Mouse (Mus musculus): Measurements from ENCODE around the gene Cct8l1. TPM values are rescaled to one million over a fixed set of nuclear protein-coding genes. Genes with fewer than 3 reads are reported as not detected.

Cct8l1 gene
- polyA plus RNA-seq, 1 experiment from 2014 or later: not detected

DNA sequence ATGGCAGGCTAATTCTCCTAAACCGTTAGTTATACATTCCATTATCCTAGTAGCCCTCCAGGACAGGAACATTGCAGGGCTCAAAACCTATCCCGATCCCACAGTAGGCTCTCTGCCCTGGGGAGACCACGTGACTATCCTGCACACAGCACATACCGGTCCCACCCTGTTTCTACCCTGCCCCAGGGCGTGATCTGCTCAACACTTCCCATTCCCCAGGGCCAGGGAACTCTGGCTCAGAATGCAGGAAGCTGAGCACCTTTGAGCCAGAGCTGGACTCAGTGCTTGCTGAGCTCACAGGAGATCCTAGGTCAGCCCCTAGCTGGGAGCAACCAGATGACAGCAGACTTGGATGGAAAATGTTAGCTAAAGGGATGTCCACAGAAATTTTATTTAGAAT is 10.2 kb downstream of the Cct8l1 start:
- 43% methylated on average over 5 of the region's 5 CpGs for WGBS
- no peak overlapping the region for H3K27ac ChIP-seq (replicated peaks; ENCODE audit: low read depth, low read length)
- H3K36me3 ChIP-seq (ENCODE audit: control insufficient read depth, insufficient read depth, low read length): no peaks in the 10 kb centered on the region
- DNase-seq (ENCODE audit: low spot score) (no peak), ATAC-seq (ENCODE audit: insufficient number of reproducible peaks, low FRiP score, low TSS enrichment, low read depth) (no peak)
- peaks cover 3% of the 10 kb centered on the region; the same call in 1 of the 2 replicates for H3K4me1 ChIP-seq (ENCODE audit: control insufficient read depth, insufficient read depth, low read length)
- H3K9me3 ChIP-seq (ENCODE audit: control insufficient read depth, low read length): no peaks in the 10 kb centered on the region
- H3K27me3 ChIP-seq (ENCODE audit: control insufficient read depth, insufficient read depth, low read length): no peaks in the 10 kb centered on the region
- no peak overlapping the region for H3K4me3 ChIP-seq (ENCODE audit: low read depth, low read length)
- H3K4me2 ChIP-seq (ENCODE audit: low read depth, severe bottlenecking): no peak overlapping the region
- no peak overlapping the region for H3K9ac ChIP-seq (ENCODE audit: low read length)

DNA sequence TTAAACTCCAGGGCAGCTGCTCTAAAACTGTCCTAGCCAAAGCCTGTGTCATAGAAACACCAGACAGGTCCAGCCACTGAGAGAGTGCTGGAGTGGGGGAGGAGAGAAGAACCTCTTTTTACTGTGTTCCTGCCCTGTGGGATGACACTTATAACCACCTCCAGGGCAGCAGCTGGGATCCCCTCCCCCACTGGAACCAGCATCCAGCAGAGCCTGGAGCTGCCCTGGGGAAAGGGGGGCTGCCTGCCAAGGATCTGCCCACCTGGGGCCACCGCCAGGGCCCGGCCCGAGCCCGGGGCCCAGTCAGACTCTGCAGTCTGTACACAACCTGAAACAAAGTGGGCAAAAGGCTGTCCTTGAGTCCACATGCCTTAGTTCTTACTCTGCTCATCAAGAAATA is 11.1 kb downstream of the Cct8l1 start:
- H3K27me3 ChIP-seq (ENCODE audit: control insufficient read depth, insufficient read depth, low read length): no peaks in the 10 kb centered on the region

DNA sequence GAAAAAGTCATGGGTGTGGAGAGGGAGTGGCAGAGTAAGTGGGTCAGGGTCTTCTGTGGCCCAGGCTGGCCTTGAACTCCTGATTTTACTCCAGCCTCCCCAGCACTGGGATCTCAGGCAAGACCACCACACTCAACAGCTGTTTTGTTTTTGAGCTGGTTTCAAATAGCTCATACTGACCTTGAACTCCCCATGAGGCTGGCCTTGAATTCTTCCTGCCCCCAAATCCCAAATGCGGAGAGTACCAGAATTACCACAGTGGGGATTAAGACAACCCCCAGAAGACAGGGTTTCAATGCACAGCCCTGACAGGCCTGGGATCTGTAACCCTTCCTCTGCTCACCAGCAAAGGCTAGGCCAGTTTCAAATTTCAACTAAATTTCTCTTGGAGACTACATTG is 12.1 kb downstream of the Cct8l1 start:
- 67% methylated on average over 1 of the region's 1 CpGs for WGBS
- H3K9ac ChIP-seq (ENCODE audit: low read length): no peak overlapping the region
- ATAC-seq (ENCODE audit: insufficient number of reproducible peaks, low FRiP score, low TSS enrichment, low read depth) (no peak), DNase-seq (ENCODE audit: low spot score) (no peak)
- H3K4me2 ChIP-seq (ENCODE audit: low read depth, severe bottlenecking): no peak overlapping the region
- H3K4me1 ChIP-seq (ENCODE audit: control insufficient read depth, insufficient read depth, low read length): peaks cover 3% of the 10 kb centered on the region; the same call in 1 of the 2 replicates
- no peak overlapping the region for H3K27ac ChIP-seq (replicated peaks; ENCODE audit: low read depth, low read length)
- no peaks in the 10 kb centered on the region for H3K36me3 ChIP-seq (ENCODE audit: control insufficient read depth, insufficient read depth, low read length)
- no peak overlapping the region for H3K4me3 ChIP-seq (ENCODE audit: low read depth, low read length)
- no peaks in the 10 kb centered on the region for H3K9me3 ChIP-seq (ENCODE audit: control insufficient read depth, low read length)
- H3K27me3 ChIP-seq (ENCODE audit: control insufficient read depth, insufficient read depth, low read length): no peaks in the 10 kb centered on the region

More for the DNA sequence above, 11.1 kb downstream of the Cct8l1 start:
- Histone ChIP-seq H3K9ac (ENCODE audit: low read length) (no peak overlapping the region), H3K27ac (replicated peaks; ENCODE audit: low read depth, low read length) (no peak overlapping the region), H3K4me2 (ENCODE audit: low read depth, severe bottlenecking) (no peak overlapping the region), H3K4me3 (ENCODE audit: low read depth, low read length) (no peak overlapping the region), H3K36me3 (ENCODE audit: control insufficient read depth, insufficient read depth, low read length) (no peaks in the 10 kb centered on the region), H3K4me1 (ENCODE audit: control insufficient read depth, insufficient read depth, low read length) (peaks cover 3% of the 10 kb centered on the region; the same call in 1 of the 2 replicates), H3K9me3 (ENCODE audit: control insufficient read depth, low read length) (no peaks in the 10 kb centered on the region)
- ATAC-seq (ENCODE audit: insufficient number of reproducible peaks, low FRiP score, low TSS enrichment, low read depth) (no peak), DNase-seq (ENCODE audit: low spot score) (no peak)
- 53% methylated on average over 4 of the region's 4 CpGs for WGBS

DNA sequence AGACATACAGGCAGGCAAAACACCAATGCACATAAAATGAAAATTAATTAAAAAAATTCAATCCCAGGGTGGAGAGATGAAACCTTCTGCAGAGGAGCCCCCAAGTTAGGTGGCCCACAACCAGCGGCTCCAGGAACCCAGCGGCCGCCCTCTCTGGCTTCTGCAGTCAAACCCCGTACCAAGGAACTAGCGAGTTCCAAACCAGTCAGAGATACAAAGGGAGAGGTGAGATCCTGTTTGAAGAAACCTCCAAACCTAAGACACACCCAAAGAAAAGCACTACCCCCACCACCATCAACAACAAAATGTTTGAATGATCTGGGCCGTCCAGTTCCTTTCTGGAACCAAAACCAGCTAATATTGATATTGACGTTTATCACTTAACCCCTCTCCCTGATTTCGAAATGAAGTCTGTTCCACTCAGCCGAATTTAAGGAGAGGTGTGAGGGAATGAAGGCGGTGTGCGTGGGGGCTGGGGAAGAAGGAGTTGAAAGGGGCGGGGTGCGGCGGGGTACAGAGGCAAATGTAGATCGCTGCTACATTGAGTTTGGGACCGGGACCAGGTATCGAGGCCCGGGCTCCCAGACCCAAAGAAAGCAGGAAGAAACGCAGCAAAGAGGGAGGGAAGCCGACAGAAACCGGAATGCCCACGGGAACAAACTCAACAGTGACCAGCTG is 13.1 kb downstream of the Cct8l1 start:
- Histone ChIP-seq H3K9me3 (ENCODE audit: control insufficient read depth, low read length) (no peaks in the 10 kb centered on the region), H3K4me2 (ENCODE audit: low read depth, severe bottlenecking) (peak overlapping the region; percentile 60), H3K4me1 (ENCODE audit: control insufficient read depth, insufficient read depth, low read length) (peaks cover 3% of the 10 kb centered on the region; the same call in 1 of the 2 replicates), H3K4me3 (ENCODE audit: low read depth, low read length) (peak overlapping the region; percentile 63), H3K36me3 (ENCODE audit: control insufficient read depth, insufficient read depth, low read length) (no peaks in the 10 kb centered on the region), H3K9ac (ENCODE audit: low read length) (peak overlapping the region; percentile 72), H3K27ac (replicated peaks; ENCODE audit: low read depth, low read length) (no peak overlapping the region), H3K27me3 (ENCODE audit: control insufficient read depth, insufficient read depth, low read length) (no peaks in the 10 kb centered on the region)
- no peak for DNase-seq (ENCODE audit: low spot score)
- peak; percentile 44 for ATAC-seq (ENCODE audit: insufficient number of reproducible peaks, low FRiP score, low TSS enrichment, low read depth)
- WGBS: 9% methylated on average over 22 of the region's 22 CpGs

DNA sequence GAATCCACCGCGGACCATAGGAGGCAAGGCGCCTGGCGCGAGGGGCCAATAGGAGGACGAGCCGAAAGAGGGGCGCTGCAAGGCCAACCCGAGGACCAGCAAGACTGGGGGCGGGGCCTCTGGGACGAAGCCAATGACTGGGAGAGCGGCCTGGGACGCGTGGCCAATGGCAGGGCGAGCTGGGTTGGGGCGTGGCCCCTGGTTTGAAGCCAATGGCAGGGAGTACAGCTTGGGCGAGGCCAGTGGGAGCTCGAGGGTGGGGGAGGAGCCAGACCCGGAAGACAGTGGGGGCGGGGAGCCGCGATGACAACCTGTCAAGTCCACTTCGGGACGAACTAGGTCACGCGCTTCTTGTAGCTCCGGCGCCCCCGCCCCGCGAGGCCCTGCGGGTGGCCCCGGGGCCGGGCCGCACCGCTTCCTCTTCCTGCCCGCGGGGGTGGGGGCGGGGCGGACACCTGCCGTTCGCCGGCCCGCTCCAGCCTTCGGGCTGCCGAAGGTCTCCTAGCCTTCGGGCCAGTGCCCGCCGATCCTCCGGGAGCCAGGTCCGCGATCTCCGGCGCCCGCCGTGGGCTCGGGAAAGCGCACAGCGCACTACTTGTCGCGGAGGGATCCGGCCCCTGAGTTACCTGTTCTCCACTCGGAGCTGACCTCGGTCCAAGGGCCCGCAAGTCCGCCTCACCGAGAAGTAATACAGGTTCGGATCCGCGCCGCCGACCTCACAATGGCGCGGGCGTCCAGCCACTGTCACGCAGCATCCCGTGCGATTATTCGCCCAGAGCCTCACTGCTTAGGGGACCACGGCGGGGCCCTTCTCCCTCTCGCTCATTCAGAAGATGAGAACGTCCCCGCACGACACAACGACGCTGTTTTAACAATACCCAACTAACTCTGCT is 13.9 kb downstream of the Cct8l1 start:
- H3K27me3 ChIP-seq (ENCODE audit: control insufficient read depth, insufficient read depth, low read length): no peaks in the 10 kb centered on the region
- under 1% methylated on average over 72 of the region's 87 CpGs for WGBS
- H3K9me3 ChIP-seq (ENCODE audit: control insufficient read depth, low read length): no peaks in the 10 kb centered on the region
- no peaks in the 10 kb centered on the region for H3K36me3 ChIP-seq (ENCODE audit: control insufficient read depth, insufficient read depth, low read length)
- H3K4me3 ChIP-seq (ENCODE audit: low read depth, low read length): peak overlapping the region; percentile 63
- H3K4me2 ChIP-seq (ENCODE audit: low read depth, severe bottlenecking): peak overlapping the region; percentile 60
- H3K4me1 ChIP-seq (ENCODE audit: control insufficient read depth, insufficient read depth, low read length): peaks cover 3% of the 10 kb centered on the region; the same call in 1 of the 2 replicates
- ATAC-seq (ENCODE audit: insufficient number of reproducible peaks, low FRiP score, low TSS enrichment, low read depth) (peak; percentile 100), DNase-seq (ENCODE audit: low spot score) (peak; percentile 99)
- peak overlapping the region; percentile 83 for H3K27ac ChIP-seq (replicated peaks; ENCODE audit: low read depth, low read length)
- peak overlapping the region; percentile 72 for H3K9ac ChIP-seq (ENCODE audit: low read length)

DNA sequence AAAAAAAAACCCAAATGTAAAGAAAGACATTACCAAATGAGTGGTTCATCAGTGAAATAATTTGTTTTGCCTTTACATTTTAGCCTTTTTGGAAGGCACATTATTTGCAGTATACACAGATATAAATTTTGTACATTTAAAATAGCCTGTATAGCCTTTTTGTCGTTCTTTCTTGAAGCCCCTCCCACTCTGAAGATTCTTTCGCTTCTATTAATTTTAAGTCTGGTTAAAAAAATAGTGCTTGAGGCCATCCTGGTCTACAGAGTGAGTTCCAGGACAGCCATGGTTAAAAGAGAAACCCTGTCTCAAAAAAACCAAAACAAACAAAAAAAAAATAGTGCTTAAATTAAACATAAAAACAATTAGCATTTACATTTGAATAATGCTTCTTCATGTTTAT is 14.8 kb downstream of the Cct8l1 start:
- H3K4me1 ChIP-seq (ENCODE audit: control insufficient read depth, insufficient read depth, low read length): peaks cover 3% of the 10 kb centered on the region; the same call in 1 of the 2 replicates
- H3K9ac ChIP-seq (ENCODE audit: low read length): no peak overlapping the region
- H3K27ac ChIP-seq (replicated peaks; ENCODE audit: low read depth, low read length): no peak overlapping the region
- WGBS: 46% methylated on average over 2 of the region's 2 CpGs
- no peaks in the 10 kb centered on the region for H3K9me3 ChIP-seq (ENCODE audit: control insufficient read depth, low read length)
- DNase-seq (ENCODE audit: low spot score) (no peak), ATAC-seq (ENCODE audit: insufficient number of reproducible peaks, low FRiP score, low TSS enrichment, low read depth) (no peak)
- H3K36me3 ChIP-seq (ENCODE audit: control insufficient read depth, insufficient read depth, low read length): no peaks in the 10 kb centered on the region
- peak overlapping the region; percentile 63 for H3K4me3 ChIP-seq (ENCODE audit: low read depth, low read length)
- no peak overlapping the region; the same call in 1 of the 2 replicates for H3K4me2 ChIP-seq (ENCODE audit: low read depth, severe bottlenecking)
- no peaks in the 10 kb centered on the region for H3K27me3 ChIP-seq (ENCODE audit: control insufficient read depth, insufficient read depth, low read length)

DNA sequence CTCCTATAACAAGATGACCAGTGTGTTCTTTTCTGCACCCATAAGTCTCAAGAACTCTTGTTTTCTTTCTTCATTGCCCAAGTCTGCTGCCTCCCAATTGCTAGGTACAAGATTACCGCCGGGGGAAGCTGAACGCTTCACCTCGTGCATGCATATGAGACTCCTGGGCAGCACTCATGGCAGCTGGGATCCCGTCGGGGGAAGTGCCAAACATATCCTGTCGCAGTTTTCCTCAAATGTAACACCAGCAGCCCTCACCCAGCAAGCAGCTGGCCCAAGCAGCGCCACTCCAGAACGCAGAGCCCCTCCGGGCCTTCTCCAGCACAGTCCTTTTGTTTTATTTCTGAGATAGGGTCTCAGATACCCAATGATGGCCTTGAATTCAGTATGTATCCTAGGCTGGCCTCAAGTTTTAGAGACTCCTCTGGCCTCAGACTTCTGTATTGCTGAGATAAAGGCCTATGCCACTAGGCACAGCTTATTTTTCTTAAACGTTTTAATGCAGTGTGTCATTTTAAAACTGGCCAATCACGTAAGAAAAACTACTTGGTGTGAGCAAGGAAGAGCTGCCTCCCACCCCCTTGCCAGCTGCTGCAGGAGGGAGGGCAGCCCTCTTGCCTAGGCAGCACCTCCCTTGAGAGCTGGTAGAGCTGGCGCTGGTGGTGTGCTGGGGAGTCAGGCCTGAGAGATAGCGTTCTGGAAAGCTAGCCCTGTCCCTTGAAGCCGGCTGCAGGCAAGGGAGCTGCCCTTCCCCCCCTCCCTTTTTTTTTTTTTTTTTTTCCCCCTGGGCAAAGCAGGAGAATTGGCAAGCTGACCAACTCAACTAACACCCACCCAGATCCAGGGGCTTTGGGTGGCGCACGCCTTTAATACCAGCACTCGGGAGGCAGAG is 16.6 kb downstream of the Cct8l1 start:
- H3K9ac ChIP-seq (ENCODE audit: low read length): no peak overlapping the region
- H3K4me2 ChIP-seq (ENCODE audit: low read depth, severe bottlenecking): no peak overlapping the region
- H3K4me3 ChIP-seq (ENCODE audit: low read depth, low read length): no peak overlapping the region
- H3K9me3 ChIP-seq (ENCODE audit: control insufficient read depth, low read length): no peaks in the 10 kb centered on the region
- H3K4me1 ChIP-seq (ENCODE audit: control insufficient read depth, insufficient read depth, low read length): no peaks in the 10 kb centered on the region
- H3K36me3 ChIP-seq (ENCODE audit: control insufficient read depth, insufficient read depth, low read length): no peaks in the 10 kb centered on the region
- H3K27me3 ChIP-seq (ENCODE audit: control insufficient read depth, insufficient read depth, low read length): no peaks in the 10 kb centered on the region
- 53% methylated on average over 17 of the region's 18 CpGs for WGBS
- DNase-seq (ENCODE audit: low spot score): no peak
- no peak overlapping the region for H3K27ac ChIP-seq (replicated peaks; ENCODE audit: low read depth, low read length)
- ATAC-seq (ENCODE audit: insufficient number of reproducible peaks, low FRiP score, low TSS enrichment, low read depth): no peak

DNA sequence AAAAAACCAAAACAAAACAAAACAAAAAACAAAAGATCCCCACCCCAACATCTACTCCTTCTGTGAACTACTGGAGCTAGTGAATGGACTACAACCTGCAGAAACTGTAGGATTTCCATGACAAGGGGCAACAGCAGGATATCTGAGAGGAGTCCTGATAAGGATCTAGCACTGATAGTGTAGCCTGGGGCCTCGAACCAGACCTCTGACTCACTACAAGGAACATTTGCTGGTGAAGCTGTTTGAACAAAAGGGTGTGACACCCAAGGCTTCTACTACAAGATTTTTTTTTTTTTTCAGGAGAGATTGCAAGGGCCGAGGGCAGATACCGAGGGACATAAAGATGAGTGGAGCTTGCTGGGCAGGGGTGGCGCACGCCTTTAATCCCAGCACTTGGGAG is 17.4 kb downstream of the Cct8l1 start:
- no peaks in the 10 kb centered on the region for H3K9me3 ChIP-seq (ENCODE audit: control insufficient read depth, low read length)
- no peak overlapping the region for H3K4me2 ChIP-seq (ENCODE audit: low read depth, severe bottlenecking)
- DNase-seq (ENCODE audit: low spot score) (no peak), ATAC-seq (ENCODE audit: insufficient number of reproducible peaks, low FRiP score, low TSS enrichment, low read depth) (no peak)
- WGBS: 89% methylated on average over 5 of the region's 5 CpGs
- H3K36me3 ChIP-seq (ENCODE audit: control insufficient read depth, insufficient read depth, low read length): no peaks in the 10 kb centered on the region
- no peak overlapping the region for H3K4me3 ChIP-seq (ENCODE audit: low read depth, low read length)
- no peaks in the 10 kb centered on the region for H3K27me3 ChIP-seq (ENCODE audit: control insufficient read depth, insufficient read depth, low read length)
- no peak overlapping the region for H3K9ac ChIP-seq (ENCODE audit: low read length)
- no peak overlapping the region for H3K27ac ChIP-seq (replicated peaks; ENCODE audit: low read depth, low read length)
- no peaks in the 10 kb centered on the region for H3K4me1 ChIP-seq (ENCODE audit: control insufficient read depth, insufficient read depth, low read length)

Data from limb, embryonic 11.5 days (tissue).